Mouse (Mus musculus) skeletal muscle tissue, adult 2 months (tissue): ENCODE results near the gene Mcm8.

Source experiments
- DNase-seq: peaks from one replicate; pipeline ENCODE4 v3.0.0-alpha.2; 2012; ENCODE audit warnings: low read depth, low spot score

Mcm8 gene

GRCm38 (mm10) chr2:132815608-132816314, at the start of gene Mcm8, which contains the start of gene Trmt6:
Gene Mcm8 (plus strand): TSS chr2:132816141.
Gene Trmt6 (minus strand): TSS chr2:132816055.
- peak; percentile 93 for DNase-seq

DNA sequence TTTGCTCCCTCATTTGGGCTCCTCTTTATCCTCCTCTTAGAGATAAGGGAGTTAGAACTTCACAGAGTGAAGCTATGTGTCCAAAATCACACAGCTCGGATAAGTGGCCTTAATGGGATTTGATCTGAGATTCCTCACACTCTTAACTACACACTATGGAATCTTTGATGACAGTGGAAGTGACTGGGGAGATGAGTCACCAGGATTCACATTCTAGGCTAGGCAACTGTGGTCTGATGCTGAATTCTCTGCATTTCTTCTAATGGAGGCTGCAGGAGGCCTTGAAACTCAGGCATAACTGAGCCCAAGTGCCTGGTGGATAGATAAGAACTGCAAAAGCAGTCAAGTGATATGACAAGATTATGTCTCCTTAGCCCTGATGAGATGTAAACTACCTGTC, 45.1 kb upstream of the Mcm8 start:
- DNase-seq = no peak

GRCm38 (mm10) chr2:132780978-132781377, 35.0 kb upstream of the Mcm8 start, which contains the start of gene Chgb:
Gene Chgb (plus strand): TSS chr2:132781278.
- DNase-seq = no peak

DNA sequence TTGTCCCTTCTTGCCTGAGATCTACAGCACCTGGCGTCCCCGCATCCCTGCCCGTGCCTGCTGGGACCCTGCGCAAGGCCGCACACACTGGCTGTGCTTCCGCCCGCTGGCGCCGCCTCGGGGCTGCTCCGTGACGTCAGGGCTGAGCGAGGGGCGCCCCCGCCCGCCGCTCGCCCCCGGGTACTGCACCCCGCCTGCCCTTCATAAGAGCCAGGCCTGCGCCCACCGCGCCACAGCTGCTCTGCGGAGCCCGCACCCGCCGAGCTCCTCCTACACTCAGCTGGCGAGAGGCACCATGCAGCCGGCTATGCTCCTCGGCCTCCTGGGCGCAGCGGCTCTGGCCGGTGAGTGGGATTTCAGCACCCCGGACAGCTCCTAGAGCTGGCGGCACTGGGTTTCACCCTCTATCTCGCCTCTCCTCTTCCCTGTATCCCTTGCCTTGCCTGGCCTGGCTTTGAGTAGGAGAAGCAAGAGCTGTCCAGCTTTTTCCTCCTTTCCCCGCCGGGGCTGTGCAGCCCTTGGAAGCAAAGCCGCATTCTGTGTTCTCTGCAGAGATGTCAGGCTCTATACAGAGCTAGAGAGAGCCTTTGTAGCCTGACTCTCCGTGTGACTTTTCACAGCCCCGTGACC, 34.4 kb upstream of the Mcm8 start:
- DNase-seq = peak; percentile 64

GRCm38 (mm10) chr2:132784039-132784438, 31.9 kb upstream of the Mcm8 start:
- DNase-seq = no peak

DNA sequence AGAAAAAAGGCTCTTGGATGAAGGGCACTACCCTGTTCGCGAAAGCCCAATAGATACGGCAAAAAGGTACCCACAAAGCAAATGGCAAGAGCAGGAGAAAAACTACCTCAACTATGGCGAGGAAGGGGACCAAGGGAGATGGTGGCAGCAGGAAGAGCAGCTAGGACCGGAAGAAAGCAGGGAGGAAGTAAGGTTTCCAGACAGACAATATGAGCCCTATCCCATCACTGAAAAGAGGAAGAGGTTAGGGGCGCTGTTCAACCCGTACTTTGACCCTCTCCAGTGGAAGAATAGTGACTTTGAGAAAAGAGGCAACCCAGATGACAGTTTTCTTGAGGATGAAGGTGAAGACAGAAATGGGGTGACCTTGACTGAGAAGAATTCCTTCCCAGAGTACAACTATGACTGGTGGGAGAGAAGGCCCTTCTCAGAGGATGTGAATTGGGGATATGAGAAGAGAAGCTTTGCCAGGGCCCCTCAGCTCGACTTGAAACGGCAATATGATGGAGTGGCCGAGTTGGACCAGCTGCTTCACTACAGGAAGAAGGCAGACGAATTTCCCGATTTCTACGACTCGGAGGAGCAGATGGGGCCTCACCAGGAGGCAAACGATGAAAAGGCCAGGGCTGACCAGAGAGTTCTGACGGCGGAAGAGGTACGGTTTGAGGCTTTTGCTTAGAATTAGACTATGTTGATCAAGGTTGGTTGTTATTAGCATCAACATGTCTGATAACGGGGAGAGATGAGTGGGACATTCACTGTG, 22.3 kb upstream of the Mcm8 start:
- no peak for DNase-seq

GRCm38 (mm10) chr2:132794204-132794586, 21.7 kb upstream of the Mcm8 start:
- no peak for DNase-seq

- DNase-seq = no peak
Observed at GRCm38 (mm10) chr2:132802976-132803375, 13.0 kb upstream of the Mcm8 start.

- DNase-seq = no peak
Observed at GRCm38 (mm10) chr2:132841071-132841470, 25.1 kb downstream of the Mcm8 start.

GRCm38 (mm10) chr2:132846407-132847358, 30.7 kb downstream of the Mcm8 start, which contains the start of gene Crls1:
Gene Crls1 (plus strand): TSS chr2:132846666.
- peak; percentile 89 for DNase-seq

DNA sequence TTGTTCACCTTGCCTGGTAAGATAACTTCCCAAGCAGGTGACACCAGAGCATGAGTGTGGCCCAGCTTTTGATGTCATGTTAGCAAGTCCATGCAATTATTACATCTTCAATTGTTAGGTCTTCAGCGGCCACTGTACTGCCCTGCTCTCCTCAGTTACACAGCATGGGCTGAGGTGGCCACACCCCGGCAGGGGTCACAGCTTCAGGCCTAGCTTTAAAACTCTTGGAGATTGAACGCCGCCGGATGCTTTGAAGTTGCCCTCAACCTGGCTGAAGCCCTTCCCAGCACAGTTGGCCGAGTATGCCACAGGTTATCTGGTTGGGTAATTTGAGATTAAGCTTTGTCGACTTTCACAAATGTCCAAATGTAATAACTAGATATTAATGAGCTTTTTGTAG, 31.6 kb downstream of the Mcm8 start:
- no peak for DNase-seq

DNA sequence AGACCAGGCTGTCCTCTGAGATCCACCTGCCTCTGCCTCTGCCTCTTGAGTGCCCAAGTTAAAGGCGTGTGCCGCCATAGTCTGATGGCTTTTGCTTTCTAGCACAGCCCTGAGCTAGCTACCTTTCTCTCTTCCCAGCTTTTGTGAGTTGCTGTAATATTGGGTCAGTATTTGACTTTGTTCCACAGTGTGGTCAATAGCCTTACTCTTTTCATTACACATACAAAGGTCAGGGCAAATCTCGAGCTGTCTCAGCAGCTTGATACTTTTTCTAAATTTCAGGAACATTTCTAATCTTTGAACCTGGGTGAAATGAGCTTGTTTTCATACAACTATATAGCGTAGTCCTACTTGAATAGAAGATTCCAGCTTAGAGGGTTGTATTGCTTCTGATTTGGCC, 32.4 kb downstream of the Mcm8 start:
- DNase-seq = no peak

DNA sequence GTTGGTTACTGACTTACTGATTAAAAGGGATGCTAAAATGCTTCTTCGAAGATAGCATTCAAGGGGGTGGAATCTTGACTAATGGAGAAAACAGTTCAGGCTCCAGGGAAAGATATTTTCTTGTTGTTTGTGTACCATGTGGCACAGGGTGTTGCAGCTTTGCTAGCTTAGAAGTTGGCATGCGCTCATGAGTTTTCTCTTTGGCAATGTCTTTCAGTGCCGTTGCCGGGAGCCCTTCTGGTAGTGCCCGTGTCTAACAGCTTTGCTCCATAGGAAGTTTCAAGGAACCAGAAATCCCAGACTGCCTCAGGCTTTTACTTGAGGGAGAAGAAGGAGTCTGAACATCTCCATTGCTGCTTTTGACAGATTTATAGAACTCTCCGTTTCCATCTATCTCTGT, 33.2 kb downstream of the Mcm8 start:
- DNase-seq = no peak

DNA sequence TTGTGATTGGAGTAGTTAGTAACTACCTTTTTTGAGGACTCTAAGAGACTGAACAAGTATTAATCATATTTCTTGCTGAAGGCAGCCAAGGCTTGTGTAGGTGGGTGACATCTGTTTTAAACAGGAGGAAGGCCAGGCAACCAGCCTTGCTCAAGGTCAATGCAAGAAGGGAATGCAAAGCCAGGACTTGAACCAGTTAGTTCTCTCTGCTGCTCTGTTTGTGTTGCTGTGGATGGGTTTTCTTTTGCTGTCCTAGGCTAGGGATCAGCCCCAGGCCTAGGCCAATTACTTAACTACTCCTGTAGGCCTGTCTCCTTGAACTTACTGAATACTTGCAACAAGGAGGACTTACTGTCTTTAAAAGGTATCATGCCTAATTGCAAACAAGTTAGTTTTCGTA, 37.1 kb downstream of the Mcm8 start:
- no peak for DNase-seq

- no peak for DNase-seq
Observed at GRCm38 (mm10) chr2:132856333-132856732, 40.4 kb downstream of the Mcm8 start.

GRCm38 (mm10) chr2:132860435-132860834, 44.5 kb downstream of the Mcm8 start:
- no peak for DNase-seq

DNA sequence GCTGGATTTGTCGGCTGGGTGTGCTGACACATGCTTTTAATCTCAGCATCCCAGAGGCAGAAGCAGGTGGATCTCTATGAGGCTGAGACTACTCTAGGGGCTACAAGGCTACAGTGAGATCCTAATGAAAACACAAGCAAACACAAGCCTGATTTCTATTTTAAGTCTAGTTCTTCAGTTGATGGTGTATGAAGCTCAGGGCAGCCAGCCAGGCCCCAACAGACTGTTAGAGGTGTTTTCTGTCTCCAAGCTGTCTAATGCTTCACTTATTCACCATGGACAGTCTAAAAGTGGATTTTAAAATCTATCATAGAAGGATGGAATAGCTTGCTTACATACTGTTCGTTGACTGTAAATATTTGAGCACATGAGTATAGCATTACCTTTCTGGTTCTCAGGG, 45.5 kb downstream of the Mcm8 start:
- DNase-seq = no peak

- no peak for DNase-seq
Observed at GRCm38 (mm10) chr2:132863325-132863724, 47.4 kb downstream of the Mcm8 start.

DNA sequence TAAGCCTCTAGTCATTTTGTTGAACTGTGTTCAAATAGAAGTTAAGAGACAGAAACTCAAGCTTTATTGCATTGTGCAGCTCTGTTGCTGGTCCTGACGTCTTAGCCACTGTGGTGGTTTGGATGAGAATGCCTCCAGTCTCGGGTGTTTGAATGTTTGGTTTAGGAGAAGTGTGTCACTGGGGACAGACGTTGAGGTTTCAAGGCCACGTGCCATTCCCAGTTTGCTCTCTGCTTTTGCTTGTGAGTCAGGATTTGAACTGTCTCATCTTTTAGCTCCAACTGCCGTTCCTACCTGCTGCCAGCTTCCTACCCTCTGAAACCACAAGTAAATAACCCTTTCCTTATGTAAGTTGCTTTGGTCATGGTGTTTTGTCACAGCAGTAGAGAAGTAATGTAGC, 51.6 kb downstream of the Mcm8 start:
- no peak for DNase-seq

DNA sequence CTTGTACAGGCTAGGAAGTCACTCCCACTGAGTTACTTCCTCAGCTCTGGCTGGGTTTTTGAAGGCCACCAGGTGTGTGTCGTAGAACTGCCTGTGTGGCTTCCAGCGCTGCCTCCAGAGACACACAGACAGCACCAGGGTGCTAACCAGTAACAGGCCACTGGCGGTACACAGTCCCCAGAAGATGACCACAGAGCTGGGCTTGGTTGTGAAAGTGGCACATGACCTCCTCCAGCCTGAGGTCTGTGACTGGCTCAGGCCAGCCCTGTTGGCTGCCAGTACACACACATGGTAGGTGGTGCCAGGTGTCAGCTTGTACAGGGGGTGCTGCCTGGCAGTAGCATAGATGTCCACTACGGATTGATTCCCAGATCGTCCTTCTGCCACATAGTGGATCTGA, 53.7 kb downstream of the Mcm8 start:
- no peak for DNase-seq

GRCm38 (mm10) chr2:132870286-132870685, 54.3 kb downstream of the Mcm8 start:
- no peak for DNase-seq
